Mouse (Mus musculus): ENCODE measurements around the gene Hist1h4f. TPM values are rescaled to one million over a fixed set of nuclear protein-coding genes. Genes with fewer than 3 reads are reported as not detected.
"Not testable (repeated sequence)": the region's sequence is repeated elsewhere in the genome, so short reads cannot be mapped to it uniquely, and the experiment has no call there.

Gene Hist1h4f
- polyA plus RNA-seq, 1 experiment = 1.4 TPM

- H3K4me3 ChIP-seq (ENCODE audit: insufficient read depth, low read depth, low read length) = no peak overlapping the region
These were observed 695 bp downstream of the Hist1h4f start for GRCm38 (mm10) chr13:23550761-23551145.

GRCm38 (mm10) chr13:23546694-23547093 lies 4.8 kb downstream of the Hist1h4f start:
- WGBS = 85% methylated on average over 5 of the region's 5 CpGs
- DNase-seq = no peak

More at GRCm38 (mm10) chr13:23550761-23551145, 695 bp downstream of the Hist1h4f start:
- DNase-seq = no peak
- WGBS = 17% methylated on average over 3 of the region's 3 CpGs
- no peak overlapping the region for H3K27ac ChIP-seq (ENCODE audit: insufficient read depth, low read depth, low read length)
- no peak for TF ChIP-seq CTCF (conservative IDR thresholded peaks at IDR 0.05; ENCODE audit: insufficient read depth, insufficient read length, low read depth, low read length)
- TF ChIP-seq POLR2A (IDR thresholded peaks at IDR 0.05; ENCODE audit: low read depth, low read length) = no peak
- no peaks in the 10 kb centered on the region for H3K27me3 ChIP-seq (replicated peaks; ENCODE audit: control insufficient read depth, insufficient read depth, low read length)
- H3K4me1 ChIP-seq (ENCODE audit: control insufficient read depth, insufficient read depth, low read length) = no peaks in the 10 kb centered on the region
- H3K36me3 ChIP-seq (ENCODE audit: control insufficient read depth, insufficient read depth, low read length) = no peaks in the 10 kb centered on the region

GRCm38 (mm10) chr13:23544787-23545120 lies 6.7 kb downstream of the Hist1h4f start:
- WGBS = under 1% methylated on average over 11 of the region's 14 CpGs
- H3K4me1 ChIP-seq (ENCODE audit: control insufficient read depth, insufficient read depth, low read length); DNase-seq; H3K27ac ChIP-seq (ENCODE audit: insufficient read depth, low read depth, low read length); H3K27me3 ChIP-seq (replicated peaks; ENCODE audit: control insufficient read depth, insufficient read depth, low read length); H3K36me3 ChIP-seq (ENCODE audit: control insufficient read depth, insufficient read depth, low read length): not testable (repeated sequence)
- peak overlapping the region; percentile 54 for H3K4me3 ChIP-seq (ENCODE audit: insufficient read depth, low read depth, low read length)

More at GRCm38 (mm10) chr13:23546694-23547093, 4.8 kb downstream of the Hist1h4f start:
- Histone ChIP-seq H3K4me1 (ENCODE audit: control insufficient read depth, insufficient read depth, low read length) (no peaks in the 10 kb centered on the region), H3K27me3 (replicated peaks; ENCODE audit: control insufficient read depth, insufficient read depth, low read length) (no peaks in the 10 kb centered on the region), H3K36me3 (ENCODE audit: control insufficient read depth, insufficient read depth, low read length) (no peaks in the 10 kb centered on the region), H3K4me3 (ENCODE audit: insufficient read depth, low read depth, low read length) (no peak overlapping the region), H3K27ac (ENCODE audit: insufficient read depth, low read depth, low read length) (no peak overlapping the region)
- TF ChIP-seq CTCF (conservative IDR thresholded peaks at IDR 0.05; ENCODE audit: insufficient read depth, insufficient read length, low read depth, low read length) = no peak
- TF ChIP-seq POLR2A (IDR thresholded peaks at IDR 0.05; ENCODE audit: low read depth, low read length) = no peak

- DNase-seq = peak; percentile 95
- peak within 1 kb of the TSS; percentile 86 for H3K4me3 ChIP-seq (ENCODE audit: insufficient read depth, low read depth, low read length)
- WGBS = under 1% methylated on average over 32 of the region's 45 CpGs
- no peaks in the 10 kb centered on the region for H3K36me3 ChIP-seq (ENCODE audit: control insufficient read depth, insufficient read depth, low read length)
- H3K27me3 ChIP-seq (replicated peaks; ENCODE audit: control insufficient read depth, insufficient read depth, low read length) = no peaks in the 10 kb centered on the region
- H3K27ac ChIP-seq (ENCODE audit: insufficient read depth, low read depth, low read length) = peak within 1 kb of the TSS; percentile 87
- TF ChIP-seq CTCF (conservative IDR thresholded peaks at IDR 0.05; ENCODE audit: insufficient read depth, insufficient read length, low read depth, low read length) = no peak
- peak; percentile 55 for TF ChIP-seq POLR2A (IDR thresholded peaks at IDR 0.05; ENCODE audit: low read depth, low read length)
- H3K4me1 ChIP-seq (ENCODE audit: control insufficient read depth, insufficient read depth, low read length) = no peaks in the 10 kb centered on the region
These were observed 7.3 kb downstream of the Hist1h4f start, which contains the start of gene Hist1h3f for GRCm38 (mm10) chr13:23543965-23544786. Hist1h3f (plus strand) TSS chr13:23544052.

- peak; percentile 94 for DNase-seq
- H3K4me1 ChIP-seq (ENCODE audit: control insufficient read depth, insufficient read depth, low read length) = not testable (repeated sequence)
These were observed 8.3 kb downstream of the Hist1h4f start, which contains the start of gene Hist1h2bh for GRCm38 (mm10) chr13:23542999-23543607. Hist1h2bh (minus strand) TSS chr13:23543392.

GRCm38 (mm10) chr13:23542225-23542980 lies 9.0 kb downstream of the Hist1h4f start:
- peak overlapping the region; percentile 86 for H3K4me3 ChIP-seq (ENCODE audit: insufficient read depth, low read depth, low read length)
- WGBS = 27% methylated on average over 3 of the region's 3 CpGs
- H3K27me3 ChIP-seq (replicated peaks; ENCODE audit: control insufficient read depth, insufficient read depth, low read length); H3K36me3 ChIP-seq (ENCODE audit: control insufficient read depth, insufficient read depth, low read length); H3K4me1 ChIP-seq (ENCODE audit: control insufficient read depth, insufficient read depth, low read length); H3K27ac ChIP-seq (ENCODE audit: insufficient read depth, low read depth, low read length); DNase-seq: not testable (repeated sequence)

More at GRCm38 (mm10) chr13:23542999-23543607, 8.3 kb downstream of the Hist1h4f start, which contains the start of gene Hist1h2bh:
- not testable (repeated sequence) for H3K36me3 ChIP-seq (ENCODE audit: control insufficient read depth, insufficient read depth, low read length); H3K27me3 ChIP-seq (replicated peaks; ENCODE audit: control insufficient read depth, insufficient read depth, low read length)
- peak within 1 kb of the TSS; percentile 86 for H3K4me3 ChIP-seq (ENCODE audit: insufficient read depth, low read depth, low read length)
- H3K27ac ChIP-seq (ENCODE audit: insufficient read depth, low read depth, low read length) = peak within 1 kb of the TSS; percentile 87
- under 1% methylated on average over 42 of the region's 42 CpGs for WGBS

GRCm38 (mm10) chr13:23541497-23541896 lies 10.0 kb downstream of the Hist1h4f start:
- H3K4me1 ChIP-seq (ENCODE audit: control insufficient read depth, insufficient read depth, low read length) = no peaks in the 10 kb centered on the region
- H3K4me3 ChIP-seq (ENCODE audit: insufficient read depth, low read depth, low read length) = no peak overlapping the region
- TF ChIP-seq CTCF (conservative IDR thresholded peaks at IDR 0.05; ENCODE audit: insufficient read depth, insufficient read length, low read depth, low read length) (no peak), POLR2A (IDR thresholded peaks at IDR 0.05; ENCODE audit: low read depth, low read length) (no peak)
- H3K27ac ChIP-seq (ENCODE audit: insufficient read depth, low read depth, low read length) = no peak overlapping the region
- H3K27me3 ChIP-seq (replicated peaks; ENCODE audit: control insufficient read depth, insufficient read depth, low read length) = no peaks in the 10 kb centered on the region
- DNase-seq = no peak
- WGBS = 96% methylated on average over 3 of the region's 3 CpGs
- H3K36me3 ChIP-seq (ENCODE audit: control insufficient read depth, insufficient read depth, low read length) = no peaks in the 10 kb centered on the region

GRCm38 (mm10) chr13:23539821-23540220 lies 11.6 kb downstream of the Hist1h4f start:
- not testable (repeated sequence) for H3K27me3 ChIP-seq (replicated peaks; ENCODE audit: control insufficient read depth, insufficient read depth, low read length); H3K36me3 ChIP-seq (ENCODE audit: control insufficient read depth, insufficient read depth, low read length); H3K4me1 ChIP-seq (ENCODE audit: control insufficient read depth, insufficient read depth, low read length); H3K4me3 ChIP-seq (ENCODE audit: insufficient read depth, low read depth, low read length); DNase-seq; H3K27ac ChIP-seq (ENCODE audit: insufficient read depth, low read depth, low read length)
- WGBS = 66% methylated on average over 1 of the region's 1 CpGs

All from kidney, adult 2 months (tissue).